Mouse (Mus musculus) megakaryocyte, embryonic 14.5 days (primary cell): ENCODE results near the gene Ap1g2.

ENCODE experiments used
- FLI1 ChIP-seq: IDR thresholded peaks from 2 replicates; pipeline ENCODE4 v1.6.1; 2012; ENCODE audit warnings: low read length, inconsistent platforms, mixed read lengths
- GATA1 ChIP-seq: IDR thresholded peaks from 3 replicates; pipeline ENCODE4 v1.6.1; 2012; ENCODE audit warnings: mixed read lengths, low read length, inconsistent platforms, borderline replicate concordance

DNA sequence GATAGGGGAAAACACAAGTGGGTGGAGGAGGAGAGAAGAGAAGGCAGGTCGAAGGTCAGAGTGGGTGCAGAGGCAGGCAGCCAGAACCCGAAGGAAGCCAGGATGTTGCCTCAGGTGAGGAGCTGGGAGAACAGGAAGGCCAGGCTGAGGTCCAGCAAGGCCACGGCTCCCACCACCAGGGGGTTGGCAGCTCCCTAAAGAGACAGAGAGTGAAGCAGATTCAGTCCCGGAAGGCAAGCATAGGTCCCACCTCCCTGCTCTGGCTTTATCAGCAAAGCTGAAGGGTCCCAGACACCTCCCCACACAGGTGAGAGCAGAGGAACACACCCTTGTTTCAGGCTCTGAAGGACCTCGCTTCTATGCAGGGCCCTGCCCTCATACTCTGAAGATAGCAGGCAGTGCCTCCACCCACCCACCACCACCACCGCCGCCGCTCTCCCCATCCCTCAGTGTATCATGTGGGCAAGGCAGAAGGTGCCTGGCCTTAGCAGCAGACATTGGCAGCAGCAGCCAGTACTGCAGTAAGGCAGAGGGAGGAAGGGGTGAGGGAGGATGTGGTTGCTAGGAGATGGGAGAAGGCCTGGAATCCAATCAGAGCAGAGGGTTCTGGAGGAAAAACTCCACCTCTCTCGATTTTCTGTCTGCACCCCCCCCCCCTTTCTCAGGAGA, 1.9 kb upstream of the Ap1g2 start:
- no peak for TF ChIP-seq GATA1
- no peak for TF ChIP-seq FLI1
